Mouse (Mus musculus): ENCODE results near the gene Cdiptos. TPM values are rescaled to one million over a fixed set of nuclear protein-coding genes. Genes with fewer than 3 reads are reported as not detected.

The Cdiptos gene
- total RNA-seq, 2 experiments from 2014 or later, result 0.59 to 0.78 TPM

DNA sequence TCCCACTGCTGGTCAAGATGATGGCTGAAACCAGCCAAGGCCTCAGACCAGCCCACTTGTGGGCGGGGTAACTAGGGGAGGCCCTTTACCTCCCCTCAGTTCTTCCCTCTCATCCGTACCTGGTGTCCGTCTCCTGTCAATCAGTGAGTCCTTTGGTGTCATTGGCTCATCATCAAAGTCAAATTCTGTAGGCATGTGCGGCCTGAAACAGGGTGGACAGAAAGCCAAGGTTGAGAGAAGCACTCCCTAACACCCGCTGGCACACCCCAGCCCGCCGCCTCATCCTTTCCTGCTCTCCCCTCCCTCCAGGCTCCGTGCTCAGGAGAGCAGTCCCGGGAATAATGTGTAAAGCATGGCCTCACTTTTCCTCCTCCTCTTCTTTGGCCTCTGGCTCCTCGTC, 40.2 kb upstream of the Cdiptos start:
- intact Hi-C loops (cut with DNase I; ENCODE audit: low total_unique reads), result no loop called here
- DNase-seq, result no peak

DNA sequence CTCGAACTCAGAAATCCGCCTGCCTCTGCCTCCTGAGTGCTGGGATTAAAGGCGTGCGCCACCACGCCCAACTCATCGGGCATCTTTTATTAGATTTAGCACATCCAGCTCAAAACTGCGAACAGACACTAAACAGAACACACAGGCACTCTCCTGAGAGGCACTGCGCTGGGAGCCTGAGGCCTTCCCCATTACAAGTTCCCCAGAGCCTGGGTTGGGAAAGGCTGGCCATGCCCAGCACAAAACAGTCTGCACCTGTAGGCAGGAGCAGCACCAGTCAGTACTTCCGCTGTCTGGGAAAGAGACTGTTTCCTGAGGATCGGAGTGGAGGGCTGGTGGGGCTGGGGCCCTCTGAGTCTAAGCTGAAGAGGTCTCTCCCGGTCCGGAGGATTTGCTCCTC, 39.1 kb upstream of the Cdiptos start:
- intact Hi-C loops (cut with DNase I; ENCODE audit: low total_unique reads), result no loop called here
- DNase-seq, result no peak

- intact Hi-C loops (cut with DNase I; ENCODE audit: low total_unique reads), result no loop called here
- peak; percentile 69 for DNase-seq
Measured at GRCm38 (mm10) chr7:127014320-127014719, 38.4 kb upstream of the Cdiptos start, which contains the start of gene Mvp. TSS of gene Mvp (minus strand) at chr7:127014621.

DNA sequence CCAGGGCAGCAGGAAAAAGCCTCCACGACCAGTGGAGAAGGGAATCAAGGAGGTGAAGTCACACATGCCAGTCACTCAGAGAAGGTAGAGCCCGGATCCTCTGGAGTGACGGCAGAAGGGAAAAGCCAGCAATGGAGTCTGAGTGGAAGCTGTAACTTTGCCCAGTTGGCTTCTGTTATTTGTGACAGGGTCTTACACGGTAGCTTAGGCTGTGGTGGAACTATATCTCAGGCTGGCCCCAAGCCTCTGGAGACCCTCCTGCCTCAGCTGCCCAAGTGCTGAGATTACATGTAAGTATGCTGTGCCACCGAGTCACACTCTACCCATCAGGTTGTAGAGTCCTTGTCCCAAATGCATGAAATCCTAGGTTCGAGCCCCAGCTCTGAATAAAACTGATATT, 37.5 kb upstream of the Cdiptos start:
- intact Hi-C loops (cut with DNase I; ENCODE audit: low total_unique reads), result no loop called here
- no peak for DNase-seq

- intact Hi-C loops (cut with DNase I; ENCODE audit: low total_unique reads), result no loop called here
- no peak for DNase-seq
Measured at GRCm38 (mm10) chr7:127012845-127013244, 36.9 kb upstream of the Cdiptos start.

DNA sequence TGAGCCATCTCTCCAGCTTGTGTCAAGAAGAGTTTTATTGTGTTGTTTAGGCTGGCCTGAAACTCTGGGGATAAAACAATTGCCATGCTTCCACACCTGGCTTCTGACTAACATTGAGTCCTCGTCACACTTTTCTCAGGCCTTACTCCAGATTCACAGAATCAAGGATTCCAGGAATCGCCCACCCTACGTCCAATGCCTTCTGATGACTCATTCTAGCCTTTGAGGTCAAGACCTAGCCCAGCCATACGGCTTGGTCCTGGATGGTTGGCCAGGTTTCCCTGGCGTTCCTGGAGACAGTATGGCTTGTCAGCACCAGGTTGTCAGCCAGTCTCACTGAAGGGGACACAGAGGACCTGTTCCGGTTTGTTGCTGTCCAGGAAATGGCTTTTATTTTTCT, 36.5 kb upstream of the Cdiptos start:
- intact Hi-C loops (cut with DNase I; ENCODE audit: low total_unique reads), result no loop called here
- DNase-seq, result no peak

GRCm38 (mm10) chr7:127011717-127012116, 35.8 kb upstream of the Cdiptos start:
- intact Hi-C loops (cut with DNase I; ENCODE audit: low total_unique reads), result no loop called here
- no peak for DNase-seq

- no peak for DNase-seq
- intact Hi-C loops (cut with DNase I; ENCODE audit: low total_unique reads), result no loop called here
Measured at GRCm38 (mm10) chr7:127011051-127011450, 35.2 kb upstream of the Cdiptos start.

GRCm38 (mm10) chr7:127009307-127010085, 33.6 kb upstream of the Cdiptos start:
- DNase-seq, result no peak
- intact Hi-C loops (cut with DNase I; ENCODE audit: low total_unique reads), result no loop called here

DNA sequence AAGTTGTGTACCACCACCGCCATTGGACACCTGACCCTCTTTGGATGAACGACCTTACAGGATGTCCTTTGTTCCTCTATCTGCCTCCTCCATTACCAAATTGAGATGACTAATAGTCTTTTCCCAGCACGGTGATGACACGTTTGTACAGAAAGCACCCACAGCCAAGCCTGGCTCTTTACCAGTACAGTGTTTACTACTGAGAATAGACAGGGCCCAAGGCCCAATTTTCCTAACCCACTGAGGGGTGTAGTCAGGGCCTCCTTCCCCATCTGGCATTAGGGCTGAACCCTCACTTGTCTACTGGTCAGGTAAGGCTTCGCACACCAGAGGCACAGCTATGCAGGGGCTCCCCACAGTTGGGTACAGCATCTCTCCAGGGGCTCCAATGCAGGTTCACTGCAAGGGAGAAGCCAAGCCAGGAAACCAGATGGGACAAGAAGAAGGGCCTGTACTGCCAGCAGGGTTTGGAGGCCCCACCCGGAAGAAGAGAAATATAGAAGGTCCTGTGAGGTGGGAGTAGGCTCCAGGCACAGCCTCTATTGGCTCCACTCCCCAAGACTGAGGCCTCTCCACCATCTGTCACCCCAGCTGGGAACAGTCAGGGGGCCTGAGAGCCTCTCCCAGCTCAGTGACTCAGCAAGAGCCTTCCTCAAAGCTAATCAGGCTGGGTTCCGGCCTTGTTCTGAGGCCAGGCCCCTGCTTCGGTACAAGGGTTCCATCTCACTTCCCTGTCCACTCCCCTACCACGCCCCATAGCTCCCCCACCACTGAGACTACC, 32.5 kb upstream of the Cdiptos start:
- intact Hi-C loops (cut with DNase I; ENCODE audit: low total_unique reads), result no loop called here
- DNase-seq, result peak; percentile 76

GRCm38 (mm10) chr7:127007313-127008024, 31.6 kb upstream of the Cdiptos start:
- no peak for DNase-seq
- intact Hi-C loops (cut with DNase I; ENCODE audit: low total_unique reads), result no loop called here

- no peak for DNase-seq
- intact Hi-C loops (cut with DNase I; ENCODE audit: low total_unique reads), result no loop called here
Measured at GRCm38 (mm10) chr7:127004122-127004875, 28.4 kb upstream of the Cdiptos start.

GRCm38 (mm10) chr7:127003620-127004019, 27.7 kb upstream of the Cdiptos start:
- DNase-seq, result no peak
- intact Hi-C loops (cut with DNase I; ENCODE audit: low total_unique reads), result no loop called here

GRCm38 (mm10) chr7:126999568-126999967, 23.7 kb upstream of the Cdiptos start:
- no peak for DNase-seq
- intact Hi-C loops (cut with DNase I; ENCODE audit: low total_unique reads), result no loop called here

GRCm38 (mm10) chr7:126996449-126996848, 20.6 kb upstream of the Cdiptos start:
- intact Hi-C loops (cut with DNase I; ENCODE audit: low total_unique reads), result no loop called here
- no peak for DNase-seq

DNA sequence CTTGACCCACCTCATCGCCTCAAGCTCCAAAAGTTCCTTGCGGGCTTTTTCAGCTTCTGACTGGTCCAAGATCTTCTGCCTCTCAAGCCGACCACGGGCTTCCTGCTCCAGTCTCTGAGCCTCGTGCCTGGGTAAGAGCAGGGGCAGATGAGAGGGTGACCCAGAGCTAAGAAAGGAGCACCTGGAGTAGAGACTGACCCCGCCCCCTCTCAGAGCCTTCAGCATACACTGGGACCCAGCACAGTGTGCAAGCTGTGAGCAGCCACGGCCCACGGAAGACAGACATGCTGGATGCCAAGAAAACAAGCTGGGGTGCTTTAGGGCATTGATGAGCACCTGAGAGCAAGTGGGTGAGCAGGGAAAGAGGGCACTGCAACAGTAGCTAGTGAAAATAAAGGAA, 12.9 kb upstream of the Cdiptos start:
- no peak for DNase-seq
- intact Hi-C loops (cut with DNase I; ENCODE audit: low total_unique reads), result loop anchor here (10.0 kb wide), 1 partner anchor 116 kb away; no protein-coding TSS in a partner anchor

- DNase-seq, result peak; percentile 72
- intact Hi-C loops (cut with DNase I; ENCODE audit: low total_unique reads), result loop anchor here (10.0 kb wide), 1 partner anchor 118 kb away; no protein-coding TSS in a partner anchor
Measured at GRCm38 (mm10) chr7:126986319-126986718, 10.4 kb upstream of the Cdiptos start.

DNA sequence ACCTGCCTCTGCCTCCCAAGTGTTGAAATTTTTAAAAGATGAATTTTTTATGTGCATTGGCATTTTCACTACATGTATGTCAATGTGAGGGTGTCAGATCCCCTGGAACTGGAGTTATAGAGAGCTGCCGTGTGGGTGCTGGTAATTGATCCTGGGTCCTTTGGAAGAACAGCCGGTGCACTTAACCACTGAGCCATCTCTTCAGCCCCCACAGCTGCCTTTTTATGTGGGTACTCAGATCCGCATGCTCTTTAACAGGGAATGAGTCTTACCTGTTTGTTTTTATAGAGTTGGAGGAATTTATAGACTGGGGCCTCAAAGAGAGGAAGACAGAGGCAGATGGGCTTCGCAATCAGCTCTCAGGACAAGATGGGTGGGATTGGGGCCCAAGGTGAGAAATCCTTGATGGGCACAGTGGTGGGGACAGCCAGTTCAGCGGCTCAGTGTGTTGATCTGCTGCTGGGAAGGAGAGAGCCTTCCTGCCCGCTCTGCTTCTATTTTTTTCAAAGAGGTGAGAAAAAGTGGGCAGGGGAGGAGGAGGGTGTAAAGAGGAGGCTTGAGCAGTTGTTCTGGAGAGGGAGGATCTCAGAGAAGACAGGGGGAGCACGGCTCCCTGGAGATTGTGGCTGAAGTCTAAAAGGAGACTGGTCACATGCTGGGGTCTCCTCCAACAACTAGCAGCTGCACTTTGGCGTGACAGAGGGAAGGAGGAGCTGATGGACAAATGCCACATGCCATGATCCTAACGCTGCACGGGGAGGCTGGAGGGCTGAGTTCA, 9.0 kb upstream of the Cdiptos start:
- peak; percentile 21 for DNase-seq
- intact Hi-C loops (cut with DNase I; ENCODE audit: low total_unique reads), result loop anchor here (10.0 kb wide), 1 partner anchor 120 kb away; no protein-coding TSS in a partner anchor

- intact Hi-C loops (cut with DNase I; ENCODE audit: low total_unique reads), result loop anchor here (10.0 kb wide), 1 partner anchor 122 kb away; no protein-coding TSS in a partner anchor
- no peak for DNase-seq
Measured at GRCm38 (mm10) chr7:126983113-126983512, 7.2 kb upstream of the Cdiptos start.
